Mouse (Mus musculus): ENCODE measurements around the gene Hhat. TPM values are rescaled to one million over a fixed set of nuclear protein-coding genes. Genes with fewer than 3 reads are reported as not detected.

Gene Hhat
- polyA plus RNA-seq, 1 experiment from 2014 or later: 1.5 TPM

GRCm38 (mm10) chr1:192752659-192753601 is 18.1 kb downstream of the Hhat start:
- 14% methylated on average over 8 of the region's 8 CpGs for WGBS (ENCODE audit: insufficient replicate concordance)
- no peaks in the 10 kb centered on the region for H3K9me3 ChIP-seq (replicated peaks)
- H3K27me3 ChIP-seq: no peaks in the 10 kb centered on the region
- no peak overlapping the region for H3K9ac ChIP-seq
- no peak overlapping the region for H3K27ac ChIP-seq
- H3K36me3 ChIP-seq: no peaks in the 10 kb centered on the region
- DNase-seq (no peak), ATAC-seq (ENCODE audit: low read depth) (no peak)
- H3K4me2 ChIP-seq: peak overlapping the region; percentile 22
- H3K4me1 ChIP-seq (replicated peaks): peaks cover 13% of the 10 kb centered on the region; the same call in 1 of the 2 replicates
- H3K4me3 ChIP-seq (replicated peaks): 0 out of 2 replicates have a peak overlapping the region, but pooled peaks have one; percentile 12

GRCm38 (mm10) chr1:192750042-192750437 is 21.0 kb downstream of the Hhat start:
- Histone ChIP-seq H3K4me1 (replicated peaks) (peaks cover 13% of the 10 kb centered on the region), H3K27ac (no peak overlapping the region), H3K36me3 (no peaks in the 10 kb centered on the region), H3K4me2 (no peak overlapping the region), H3K27me3 (no peaks in the 10 kb centered on the region), H3K9me3 (replicated peaks) (no peaks in the 10 kb centered on the region), H3K9ac (no peak overlapping the region), H3K4me3 (replicated peaks) (no peak overlapping the region)
- ATAC-seq (ENCODE audit: low read depth) (no peak), DNase-seq (no peak)
- 60% methylated on average over 3 of the region's 4 CpGs for WGBS (ENCODE audit: insufficient replicate concordance)

- peaks cover 13% of the 10 kb centered on the region for H3K4me1 ChIP-seq (replicated peaks)
- no peaks in the 10 kb centered on the region for H3K9me3 ChIP-seq (replicated peaks)
- no peaks in the 10 kb centered on the region for H3K36me3 ChIP-seq
- DNase-seq (no peak), ATAC-seq (ENCODE audit: low read depth) (no peak)
- no peak overlapping the region for H3K27ac ChIP-seq
- 77% methylated on average over 6 of the region's 6 CpGs for WGBS (ENCODE audit: insufficient replicate concordance)
- no peak overlapping the region for H3K4me2 ChIP-seq
- H3K4me3 ChIP-seq (replicated peaks): no peak overlapping the region
- no peaks in the 10 kb centered on the region for H3K27me3 ChIP-seq
- no peak overlapping the region for H3K9ac ChIP-seq
These were observed 21.6 kb downstream of the Hhat start for GRCm38 (mm10) chr1:192749270-192750041.

DNA sequence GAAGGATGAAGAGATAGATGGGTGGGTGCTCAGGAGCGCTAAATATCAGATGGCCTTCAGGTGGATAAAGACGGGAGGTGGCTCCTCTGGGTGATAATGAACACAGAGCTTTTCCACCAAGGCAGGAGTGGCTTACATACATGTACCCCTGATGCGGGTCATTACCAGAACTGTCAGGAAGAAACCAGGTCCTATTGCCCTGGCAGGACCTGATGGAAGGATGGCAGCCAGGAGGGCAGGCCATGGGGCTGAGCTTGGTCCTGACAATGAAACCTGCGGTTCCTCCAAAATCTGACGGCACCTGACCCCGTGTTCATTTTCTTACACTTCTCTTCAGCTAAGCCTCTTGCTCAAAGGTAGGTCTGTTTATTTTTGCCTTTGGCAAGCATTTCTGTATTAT is 24.8 kb downstream of the Hhat start:
- Histone ChIP-seq H3K4me3 (replicated peaks) (no peak overlapping the region), H3K9ac (no peak overlapping the region), H3K36me3 (no peaks in the 10 kb centered on the region), H3K4me2 (no peak overlapping the region), H3K27me3 (no peaks in the 10 kb centered on the region), H3K27ac (0 out of 2 replicates have a peak overlapping the region, but pooled peaks have one; percentile 47), H3K4me1 (replicated peaks) (peaks cover 6% of the 10 kb centered on the region; the same call in 1 of the 2 replicates), H3K9me3 (replicated peaks) (no peaks in the 10 kb centered on the region)
- ATAC-seq (ENCODE audit: low read depth) (no peak), DNase-seq (no peak)
- 51% methylated on average over 6 of the region's 6 CpGs for WGBS (ENCODE audit: insufficient replicate concordance)

- Histone ChIP-seq H3K4me1 (replicated peaks) (peaks cover 6% of the 10 kb centered on the region; the same call in 1 of the 2 replicates), H3K27ac (peak overlapping the region; percentile 47; the same call in 1 of the 2 replicates), H3K4me2 (no peak overlapping the region), H3K4me3 (replicated peaks) (no peak overlapping the region), H3K9ac (0 out of 2 replicates have a peak overlapping the region, but pooled peaks have one; percentile 36), H3K9me3 (replicated peaks) (no peaks in the 10 kb centered on the region), H3K36me3 (no peaks in the 10 kb centered on the region), H3K27me3 (no peaks in the 10 kb centered on the region)
- peak; percentile 82 for ATAC-seq (ENCODE audit: low read depth)
- peak; percentile 59 for DNase-seq
- 3% methylated on average over 16 of the region's 16 CpGs for WGBS (ENCODE audit: insufficient replicate concordance)
These were observed 25.6 kb downstream of the Hhat start for GRCm38 (mm10) chr1:192745240-192746101.

- H3K4me1 ChIP-seq (replicated peaks): peaks cover 6% of the 10 kb centered on the region; the same call in 1 of the 2 replicates
- H3K27ac ChIP-seq: no peak overlapping the region
- DNase-seq (no peak), ATAC-seq (ENCODE audit: low read depth) (no peak)
- no peaks in the 10 kb centered on the region for H3K36me3 ChIP-seq
- H3K4me3 ChIP-seq (replicated peaks): no peak overlapping the region
- H3K9ac ChIP-seq: no peak overlapping the region
- no peak overlapping the region for H3K4me2 ChIP-seq
- H3K27me3 ChIP-seq: no peaks in the 10 kb centered on the region
- WGBS (ENCODE audit: insufficient replicate concordance): 59% methylated on average over 3 of the region's 3 CpGs
- H3K9me3 ChIP-seq (replicated peaks): no peaks in the 10 kb centered on the region
These were observed 26.2 kb downstream of the Hhat start for GRCm38 (mm10) chr1:192744880-192745239.

DNA sequence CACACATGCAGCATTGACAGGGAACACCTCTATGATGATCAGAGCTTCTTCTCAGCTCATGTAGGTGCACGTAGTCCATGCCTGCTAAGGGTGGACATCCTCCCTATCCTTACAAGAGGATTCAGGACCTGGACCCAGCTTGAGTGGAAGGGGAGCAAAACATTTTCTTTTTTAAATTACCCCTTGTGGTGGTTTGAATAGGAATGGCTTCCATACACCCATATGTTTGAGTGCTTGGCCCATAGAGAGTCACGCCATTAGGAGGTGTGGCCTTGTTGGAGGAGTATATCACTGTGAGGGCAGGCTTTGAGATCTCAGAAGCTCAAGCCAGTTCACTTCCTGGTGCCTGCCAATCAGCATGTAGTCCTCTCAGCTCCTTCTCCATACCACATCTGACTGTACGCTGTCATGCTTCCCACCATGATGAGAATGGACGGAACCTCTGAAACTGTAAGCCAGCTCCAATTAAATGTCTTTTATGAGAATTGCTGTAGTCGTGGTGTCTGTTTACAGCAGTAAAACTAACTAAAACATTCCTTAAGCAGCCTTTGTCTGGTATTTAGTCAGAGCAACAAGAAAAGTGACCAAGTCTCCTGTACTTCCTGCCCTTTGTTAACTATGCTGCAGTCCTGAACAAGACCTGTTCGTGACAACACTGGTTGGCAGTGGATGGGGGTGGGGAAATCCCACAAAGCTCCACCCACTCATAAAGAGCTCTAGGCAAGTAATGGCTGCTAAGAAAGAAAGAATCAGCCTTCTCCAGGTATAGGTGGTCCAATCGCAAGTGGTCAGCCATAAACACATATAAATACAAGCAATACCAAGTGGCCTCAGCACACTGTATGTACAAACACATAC is 28.4 kb downstream of the Hhat start:
- 65% methylated on average over 7 of the region's 7 CpGs for WGBS (ENCODE audit: insufficient replicate concordance)
- no peak for ATAC-seq (ENCODE audit: low read depth)

GRCm38 (mm10) chr1:192741896-192742295 is 29.1 kb downstream of the Hhat start:
- Histone ChIP-seq H3K4me2 (no peak overlapping the region), H3K9ac (no peak overlapping the region), H3K36me3 (no peaks in the 10 kb centered on the region), H3K4me3 (replicated peaks) (no peak overlapping the region), H3K27me3 (no peaks in the 10 kb centered on the region), H3K27ac (no peak overlapping the region), H3K4me1 (replicated peaks) (peaks cover 6% of the 10 kb centered on the region; the same call in 1 of the 2 replicates), H3K9me3 (replicated peaks) (no peaks in the 10 kb centered on the region)
- ATAC-seq (ENCODE audit: low read depth): no peak
- WGBS (ENCODE audit: insufficient replicate concordance): 78% methylated on average over 2 of the region's 2 CpGs
- DNase-seq: no peak

More for the DNA sequence above, 28.4 kb downstream of the Hhat start:
- no peaks in the 10 kb centered on the region for H3K27me3 ChIP-seq
- no peak overlapping the region for H3K9ac ChIP-seq
- H3K36me3 ChIP-seq: no peaks in the 10 kb centered on the region
- peaks cover 6% of the 10 kb centered on the region; the same call in 1 of the 2 replicates for H3K4me1 ChIP-seq (replicated peaks)
- no peak overlapping the region for H3K4me2 ChIP-seq
- H3K27ac ChIP-seq: no peak overlapping the region
- DNase-seq: no peak
- H3K9me3 ChIP-seq (replicated peaks): no peaks in the 10 kb centered on the region
- H3K4me3 ChIP-seq (replicated peaks): no peak overlapping the region

DNA sequence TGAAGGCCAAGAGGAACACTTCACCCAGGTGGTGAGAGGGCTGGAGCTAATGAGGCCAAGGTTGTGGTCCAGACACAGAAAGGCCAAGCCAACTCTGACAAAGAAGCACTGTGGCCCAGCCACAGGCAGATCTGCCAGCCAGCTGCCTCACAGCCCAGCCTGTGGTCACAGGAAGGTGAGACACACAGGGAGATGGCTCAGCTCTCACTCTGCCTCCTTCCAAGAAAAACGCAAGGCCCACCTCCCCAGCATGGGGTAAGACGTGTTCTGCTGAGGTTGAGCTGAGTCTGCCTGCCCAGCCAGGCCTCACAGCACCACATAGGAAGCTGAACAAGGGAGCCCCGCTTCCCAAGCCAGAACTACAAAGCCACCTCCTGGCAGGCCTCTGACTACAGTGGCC is 34.5 kb downstream of the Hhat start:
- WGBS (ENCODE audit: insufficient replicate concordance): 47% methylated on average over 3 of the region's 3 CpGs
- no peak overlapping the region for H3K4me3 ChIP-seq (replicated peaks)
- H3K36me3 ChIP-seq: no peaks in the 10 kb centered on the region
- ATAC-seq (ENCODE audit: low read depth) (no peak), DNase-seq (no peak)
- H3K27me3 ChIP-seq: no peaks in the 10 kb centered on the region
- no peak overlapping the region for H3K4me2 ChIP-seq
- H3K27ac ChIP-seq: no peak overlapping the region
- H3K9ac ChIP-seq: no peak overlapping the region
- H3K4me1 ChIP-seq (replicated peaks): no peaks in the 10 kb centered on the region
- no peaks in the 10 kb centered on the region for H3K9me3 ChIP-seq (replicated peaks)

- DNase-seq (no peak), ATAC-seq (ENCODE audit: low read depth) (no peak)
- H3K9me3 ChIP-seq (replicated peaks): no peaks in the 10 kb centered on the region
- no peak overlapping the region for H3K4me3 ChIP-seq (replicated peaks)
- H3K4me2 ChIP-seq: no peak overlapping the region
- H3K27ac ChIP-seq: no peak overlapping the region
- no peak overlapping the region for H3K9ac ChIP-seq
- 45% methylated on average over 9 of the region's 9 CpGs for WGBS (ENCODE audit: insufficient replicate concordance)
- no peaks in the 10 kb centered on the region for H3K27me3 ChIP-seq
- H3K36me3 ChIP-seq: no peaks in the 10 kb centered on the region
- H3K4me1 ChIP-seq (replicated peaks): no peaks in the 10 kb centered on the region
These were observed 35.0 kb downstream of the Hhat start for GRCm38 (mm10) chr1:192736002-192736426.
